Mouse (Mus musculus) heart, adult 2 months (tissue): ENCODE measurements around the gene Lars2.

ENCODE experiments used
- CTCF ChIP-seq: fragments of 200-600 bp; IDR thresholded peaks from 2 replicates; pipeline ENCODE4 v1.8.1; 2022; ENCODE audit warnings: antibody characterized with exemption, mild to moderate bottlenecking, moderate library complexity
- POLR2A ChIP-seq: fragments of 200-500 bp; IDR thresholded peaks from 2 replicates; pipeline ENCODE4 v1.6.1; 2011; ENCODE audit warnings: mild to moderate bottlenecking, low read depth, low read length, control low read depth; ENCODE audit not compliant: insufficient read depth

- no peak for TF ChIP-seq CTCF
- TF ChIP-seq POLR2A: no peak
These were observed 42.0 kb downstream of the Lars2 start for GRCm38 (mm10) chr9:123408771-123409170.
